Mouse (Mus musculus) lung, adult 2 months (tissue): Measurements from ENCODE around the gene Ywhah.

Source experiments
- CTCF ChIP-seq: fragments of 200-500 bp; IDR thresholded peaks from 2 replicates; pipeline ENCODE4 v1.5.1; 2011; ENCODE audit warnings: mild to moderate bottlenecking, low read length, control low read depth; ENCODE audit not compliant: insufficient read depth
- POLR2A ChIP-seq: fragments of 200-500 bp; IDR thresholded peaks from 2 replicates; pipeline ENCODE4 v1.6.1; 2011; ENCODE audit warnings: low read depth, mild to moderate bottlenecking, control low read depth, low read length, borderline replicate concordance; ENCODE audit errors: extremely low read depth

DNA sequence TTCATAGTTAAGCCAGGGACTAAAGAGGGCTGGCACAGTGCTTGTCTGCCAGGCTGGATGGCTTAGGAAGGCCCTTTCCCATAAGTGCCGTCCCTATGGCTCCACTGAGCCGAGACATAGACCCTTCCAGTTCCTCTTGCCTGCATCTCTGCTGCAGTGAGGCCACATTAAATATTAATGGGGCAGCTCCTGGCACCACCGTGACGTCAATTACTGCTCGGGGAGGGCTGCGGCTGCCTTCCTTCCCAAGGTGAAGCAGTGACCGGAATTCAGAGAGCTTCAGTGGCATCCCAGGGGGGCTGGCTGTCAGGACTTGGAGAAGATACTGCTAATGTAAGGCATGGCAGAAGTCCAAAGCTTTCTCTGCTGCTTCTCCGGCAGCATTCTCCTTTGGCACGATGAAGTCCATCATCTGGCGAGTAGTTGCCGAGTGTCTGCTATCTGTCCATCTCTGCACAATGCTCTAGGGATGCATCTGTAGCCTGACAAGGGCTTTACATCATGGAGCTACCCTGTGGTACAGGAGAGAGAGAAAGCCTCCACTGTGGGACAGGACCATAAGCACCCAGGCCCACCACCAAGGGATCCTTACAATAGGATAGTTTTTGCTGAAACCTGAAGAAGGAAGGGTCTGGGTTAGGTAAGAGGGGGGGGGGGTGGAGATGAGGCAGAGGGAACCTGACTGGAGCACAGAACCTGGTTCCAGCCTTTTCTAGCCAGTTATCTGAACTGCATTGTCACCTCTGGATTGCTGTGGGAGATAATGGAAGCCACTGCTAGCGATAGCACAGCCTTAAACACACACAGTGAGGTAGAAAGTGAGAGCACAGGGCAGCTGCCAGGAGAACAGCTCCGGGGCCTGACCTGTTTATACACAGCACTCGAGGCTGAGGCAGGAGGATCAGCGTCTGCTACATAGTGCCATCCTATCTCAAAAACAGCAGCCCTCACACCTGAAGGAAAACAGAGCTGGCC is 7.2 kb upstream of the Ywhah start:
- TF ChIP-seq POLR2A (no peak), CTCF (no peak)
